Mouse (Mus musculus): ENCODE measurements around the gene Katna1.
A peak's percentile ranks its signal among the peaks of the same experiment; 100 is the strongest.
"Not testable (repeated sequence)": the region's sequence is repeated elsewhere in the genome, so short reads cannot be mapped to it uniquely, and the experiment has no call there.

Gene Katna1

GRCm38 (mm10) chr10:7725751-7726500, at the start of gene Katna1:
Katna1 (plus strand) TSS chr10:7726000.
- DNase-seq: peak; percentile 97

- peak; percentile 83 for DNase-seq
Observed at GRCm38 (mm10) chr10:7680731-7681301, 45.0 kb upstream of the Katna1 start, which contains the start of the genes Pcmt1 and Lats1. Pcmt1 (minus strand) TSS chr10:7681136. Lats1 (plus strand) TSS chr10:7681214.

GRCm38 (mm10) chr10:7681343-7682025, 44.3 kb upstream of the Katna1 start:
- DNase-seq: peak; percentile 71

GRCm38 (mm10) chr10:7682249-7682648, 43.6 kb upstream of the Katna1 start:
- DNase-seq: no peak

GRCm38 (mm10) chr10:7686902-7687301, 38.9 kb upstream of the Katna1 start:
- no peak for DNase-seq

- DNase-seq: peak; percentile 6
Observed at GRCm38 (mm10) chr10:7695286-7695685, 30.5 kb upstream of the Katna1 start.

GRCm38 (mm10) chr10:7700120-7700519, 25.7 kb upstream of the Katna1 start:
- DNase-seq: no peak

- DNase-seq: no peak
Observed at GRCm38 (mm10) chr10:7702586-7702985, 23.2 kb upstream of the Katna1 start.

- no peak for DNase-seq
Observed at GRCm38 (mm10) chr10:7710121-7710520, 15.7 kb upstream of the Katna1 start.

- DNase-seq: no peak
Observed at GRCm38 (mm10) chr10:7712506-7712905, 13.3 kb upstream of the Katna1 start.

GRCm38 (mm10) chr10:7715056-7715455, 10.7 kb upstream of the Katna1 start:
- DNase-seq: no peak

- DNase-seq: no peak
Observed at GRCm38 (mm10) chr10:7726501-7726812, 657 bp downstream of the Katna1 start.

GRCm38 (mm10) chr10:7727011-7727410, 1.2 kb downstream of the Katna1 start:
- DNase-seq: no peak

- no peak for DNase-seq
Observed at GRCm38 (mm10) chr10:7731582-7731981, 5.8 kb downstream of the Katna1 start.

- peak; percentile 54 for DNase-seq
Observed at GRCm38 (mm10) chr10:7737122-7737521, 11.3 kb downstream of the Katna1 start.

- DNase-seq: no peak
Observed at GRCm38 (mm10) chr10:7737914-7738313, 12.1 kb downstream of the Katna1 start.

- not testable (repeated sequence) for DNase-seq
Observed at GRCm38 (mm10) chr10:7745528-7745927, 19.7 kb downstream of the Katna1 start.

GRCm38 (mm10) chr10:7748752-7749151, 23.0 kb downstream of the Katna1 start:
- DNase-seq: no peak

- no peak for DNase-seq
Observed at GRCm38 (mm10) chr10:7757544-7757943, 31.7 kb downstream of the Katna1 start.

- DNase-seq: no peak
Observed at GRCm38 (mm10) chr10:7772346-7772745, 46.5 kb downstream of the Katna1 start.

- no peak for DNase-seq
Observed at GRCm38 (mm10) chr10:7772769-7773168, 47.0 kb downstream of the Katna1 start.

GRCm38 (mm10) chr10:7775421-7775820, 49.6 kb downstream of the Katna1 start:
- no peak for DNase-seq

- DNase-seq: no peak
Observed at GRCm38 (mm10) chr10:7778361-7778760, 52.6 kb downstream of the Katna1 start.

GRCm38 (mm10) chr10:7779751-7780237, 54.0 kb downstream of the Katna1 start:
- peak; percentile 4 for DNase-seq
